Mouse (Mus musculus) brown adipose tissue, adult 24 weeks (tissue): ENCODE measurements at regions not wholly inside any gene's neighbourhood (a gene's known extent, or its start where the extent isn't known, plus 50 kb on each side); places are given as distances from the start of the nearest gene placed in this dataset.
A peak's percentile ranks its signal among the peaks of the same experiment; 100 is the strongest.

ENCODE experiments used
- H3K27ac ChIP-seq: fragments of 200-500 bp; replicated peaks from 2 replicates; pipeline ENCODE4 v1.5.1; 2012; ENCODE audit warnings: low read depth, mild to moderate bottlenecking, low read length
- H3K4me1 ChIP-seq: fragments of 200-500 bp; 2 replicates; pipeline ENCODE4 v1.6.1; 2012; ENCODE audit warnings: low read length, mixed read lengths; ENCODE audit not compliant: control insufficient read depth, insufficient read depth, insufficient read length
- H3K4me3 ChIP-seq: fragments of 200-500 bp; 2 replicates; pipeline ENCODE4 v1.5.1; 2012; ENCODE audit warnings: low read depth, mild to moderate bottlenecking, low read length, moderate library complexity; ENCODE audit not compliant: insufficient read depth

GRCm38 (mm10) chr16:13487659-13488058 is 180.3 kb downstream of the Parn start:
- H3K27ac ChIP-seq, result peak overlapping the region; percentile 69
- peaks cover 12% of the 10 kb centered on the region for H3K4me1 ChIP-seq
- H3K4me3 ChIP-seq, result no peak overlapping the region

GRCm38 (mm10) chr16:13486571-13486970 is 181.4 kb downstream of the Parn start:
- Histone ChIP-seq H3K27ac (peak overlapping the region; percentile 86), H3K4me1 (peaks cover 9% of the 10 kb centered on the region; the same call in 1 of the 2 replicates), H3K4me3 (no peak overlapping the region)

- H3K4me1 ChIP-seq, result peaks cover 8% of the 10 kb centered on the region
- peak overlapping the region; percentile 90 for H3K27ac ChIP-seq
- H3K4me3 ChIP-seq, result no peak overlapping the region
These were observed 187.7 kb downstream of the Parn start for GRCm38 (mm10) chr16:13480221-13480620.

- Histone ChIP-seq H3K27ac (peak overlapping the region; percentile 94), H3K4me1 (peaks cover 8% of the 10 kb centered on the region), H3K4me3 (no peak overlapping the region)
These were observed 191.3 kb downstream of the Parn start for GRCm38 (mm10) chr16:13476653-13477052.

- peaks cover 8% of the 10 kb centered on the region for H3K4me1 ChIP-seq
- no peak overlapping the region for H3K4me3 ChIP-seq
- peak overlapping the region; percentile 46 for H3K27ac ChIP-seq
These were observed 193.0 kb downstream of the Parn start for GRCm38 (mm10) chr16:13474956-13475355.

GRCm38 (mm10) chr16:13474274-13474673 is 193.7 kb downstream of the Parn start:
- Histone ChIP-seq H3K4me3 (no peak overlapping the region), H3K27ac (no peak overlapping the region), H3K4me1 (peaks cover 3% of the 10 kb centered on the region; the same call in 1 of the 2 replicates)

GRCm38 (mm10) chr16:13467139-13467538 is 200.8 kb downstream of the Parn start:
- H3K27ac ChIP-seq, result no peak overlapping the region
- H3K4me1 ChIP-seq, result no peaks in the 10 kb centered on the region
- H3K4me3 ChIP-seq, result no peak overlapping the region
